Mouse (Mus musculus): ENCODE measurements around the gene Barhl1.

- TF ChIP-seq CTCF (IDR thresholded peaks at IDR 0.05; ENCODE audit: low read depth, low read length), result no peak
- TF ChIP-seq GATA1 (IDR thresholded peaks at IDR 0.05; ENCODE audit: borderline replicate concordance, low read length), result no peak
Measured at GRCm38 (mm10) chr2:28905561-28905960, 10.9 kb downstream of the Barhl1 start.
